10 mouse cellular contexts compared by ENCODE assay signal in the genomic region with DNA sequence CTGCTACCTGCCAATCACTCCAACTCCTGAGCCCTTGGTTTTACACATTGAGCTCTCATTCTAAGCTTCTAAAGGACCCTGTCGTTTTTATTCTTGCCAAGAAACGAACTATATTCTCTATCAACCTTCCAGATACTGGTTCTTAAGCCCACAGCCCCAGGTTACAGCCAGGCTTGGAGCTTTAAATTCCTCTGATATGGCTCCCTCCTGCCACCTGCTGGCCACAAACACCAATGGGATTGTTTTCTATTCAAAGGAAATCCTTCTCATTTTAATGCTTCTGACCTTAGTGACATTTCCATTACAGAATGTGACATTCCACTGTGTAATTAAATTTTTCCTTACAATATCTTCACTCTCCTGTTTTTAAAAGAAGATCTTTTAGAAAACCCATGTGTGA. TPM values are rescaled to one million over a fixed set of nuclear protein-coding genes. Genes with fewer than 3 reads are reported as not detected.
A peak's percentile ranks its signal among the peaks of the same experiment; 100 is the strongest.
DNase-seq lines count a peak whose midpoint lies in the region; ATAC-seq and TF ChIP-seq lines count a peak whose summit lies in the region.
"Had no signal": no experiment of that assay in that cellular context is flagged by ENCODE, and none has a peak within 500 bp of the region (broad histone marks: within the 10 kb centered on the region; RNA-seq: fewer than 3 reads in every experiment).

No protein-coding gene starts in this region.

- H3K9me3 ChIP-seq in kidney, embryonic 14.5 days (ENCODE audit: control insufficient read depth, low read length), result no peaks in the 10 kb centered on the region
- no peaks in the 10 kb centered on the region for H3K9me3 ChIP-seq in ES-Bruce4 (replicated peaks; ENCODE audit: control insufficient read depth, insufficient read depth, low read length, poor library complexity, severe bottlenecking)
- H3K9me3 ChIP-seq: embryonic facial prominence, embryonic 15.5 days; liver, embryonic 13.5 days had no signal

- H3K36me3 ChIP-seq in kidney, adult 2 months (ENCODE audit: control insufficient read depth, insufficient read depth, low read length), result no peaks in the 10 kb centered on the region
- no peaks in the 10 kb centered on the region for H3K36me3 ChIP-seq in kidney, embryonic 14.5 days (ENCODE audit: control insufficient read depth, insufficient read depth, low read length)
- H3K36me3 ChIP-seq in ES-Bruce4 (ENCODE audit: control insufficient read depth, insufficient read depth, low read length, poor library complexity, severe bottlenecking), result no peaks in the 10 kb centered on the region
- H3K36me3 ChIP-seq: embryonic facial prominence, embryonic 15.5 days; liver, embryonic 13.5 days had no signal

- H3K9ac ChIP-seq in kidney, embryonic 14.5 days (ENCODE audit: low read depth, low read length), result no peak overlapping the region
- no peak overlapping the region for H3K9ac ChIP-seq in ES-Bruce4 (ENCODE audit: low read depth, poor library complexity, severe bottlenecking)
- H3K9ac ChIP-seq: embryonic facial prominence, embryonic 15.5 days; liver, embryonic 13.5 days had no signal

- H3K4me3 ChIP-seq in kidney, adult 2 months (ENCODE audit: insufficient read depth, low read depth, low read length), result no peak overlapping the region
- no peak overlapping the region for H3K4me3 ChIP-seq in kidney, embryonic 14.5 days (ENCODE audit: low read length)
- no peak overlapping the region for H3K4me3 ChIP-seq in ES-Bruce4 (ENCODE audit: low read depth, low read length)
- H3K4me3 ChIP-seq: embryonic facial prominence, embryonic 15.5 days; liver, embryonic 13.5 days had no signal

- no peak overlapping the region for H3K4me2 ChIP-seq in kidney, embryonic 14.5 days (replicated peaks; ENCODE audit: low read depth, low read length)
- H3K4me2 ChIP-seq: embryonic facial prominence, embryonic 15.5 days; liver, embryonic 13.5 days had no signal

- TF ChIP-seq POLR2A in kidney, adult 2 months (IDR thresholded peaks at IDR 0.05; ENCODE audit: low read depth, low read length), result no peak
- no peak for TF ChIP-seq POLR2A in ES-Bruce4 (IDR thresholded peaks at IDR 0.05; ENCODE audit: insufficient read depth, low read length)

- no peak for TF ChIP-seq EP300 in ES-Bruce4 (IDR thresholded peaks at IDR 0.05; ENCODE audit: insufficient read depth, low read depth, low read length)

- peak; percentile 50 for TF ChIP-seq CTCF in kidney, adult 2 months (conservative IDR thresholded peaks at IDR 0.05; ENCODE audit: insufficient read depth, insufficient read length, low read depth, low read length)
- TF ChIP-seq CTCF in ES-Bruce4 (IDR thresholded peaks at IDR 0.05; ENCODE audit: low read depth, low read length), result peak; percentile 24

- H3K27ac ChIP-seq in kidney, adult 2 months (ENCODE audit: insufficient read depth, low read depth, low read length), result no peak overlapping the region
- no peak overlapping the region for H3K27ac ChIP-seq in kidney, embryonic 14.5 days (ENCODE audit: low read depth, low read length)
- H3K27ac ChIP-seq in ES-Bruce4 (ENCODE audit: insufficient read depth, low read length), result no peak overlapping the region
- H3K27ac ChIP-seq: embryonic facial prominence, embryonic 15.5 days; liver, embryonic 13.5 days had no signal

- no peaks in the 10 kb centered on the region for H3K27me3 ChIP-seq in kidney, adult 2 months (replicated peaks; ENCODE audit: control insufficient read depth, insufficient read depth, low read length)
- no peaks in the 10 kb centered on the region for H3K27me3 ChIP-seq in kidney, embryonic 14.5 days (ENCODE audit: control insufficient read depth, insufficient read depth, low read length)
- H3K27me3 ChIP-seq in ES-Bruce4 (ENCODE audit: control insufficient read depth, insufficient read depth, low read length, poor library complexity, severe bottlenecking), result no peaks in the 10 kb centered on the region
- H3K27me3 ChIP-seq: embryonic facial prominence, embryonic 15.5 days; liver, embryonic 13.5 days had no signal

- peak; percentile 44 for DNase-seq in kidney, adult 2 months
- DNase-seq in adrenal gland, postnatal 14 days, result peak; percentile 55
- peak; percentile 14 for DNase-seq in forelimb bud, embryonic 11.5 days (ENCODE audit: low read depth, low spot score)
- DNase-seq in layer of hippocampus, postnatal 25 days (ENCODE audit: extremely low spot score in 1 of 2, low spot score in 1 of 2), result peak; percentile 30 to 68
- no peak for DNase-seq in ovary, adult 18-20 months (ENCODE audit: low spot score)
- DNase-seq: liver, embryonic 13.5 days had no signal

- H3K4me1 ChIP-seq in kidney, adult 2 months (ENCODE audit: control insufficient read depth, insufficient read depth, low read length), result no peaks in the 10 kb centered on the region
- H3K4me1 ChIP-seq in kidney, embryonic 14.5 days (ENCODE audit: control insufficient read depth, insufficient read depth, low read length), result no peaks in the 10 kb centered on the region
- no peaks in the 10 kb centered on the region for H3K4me1 ChIP-seq in ES-Bruce4 (ENCODE audit: control insufficient read depth, insufficient read depth, low read length)
- H3K4me1 ChIP-seq: embryonic facial prominence, embryonic 15.5 days; liver, embryonic 13.5 days had no signal

- WGBS in kidney, adult 2 months, result 8% methylated on average over 2 of the region's 2 CpGs
- 25% methylated on average over 2 of the region's 2 CpGs for WGBS in kidney, embryonic 14.5 days

- ATAC-seq in kidney, embryonic 14.5 days (ENCODE audit: low FRiP score, low TSS enrichment), result no peak
- ATAC-seq in neutrophil, adult 5-6 weeks (ENCODE audit: extremely low read depth, insufficient number of reproducible peaks, low FRiP score, poor library complexity, severe bottlenecking), result 0 out of 2 replicates have a peak, but pooled peaks have one; percentile 48

RNA-seq across cellular contexts. Expression of a gene that starts 28.6 kb away (rescaled TPM):
- 5.7 and 7.1 TPM in 2 replicates for polyA plus RNA-seq in kidney, adult 2 months (2012; rRNA removed)
- polyA plus RNA-seq in kidney, embryonic 14.5 days (2014; fragmentation: Nextera tagmentation; extraction: Ambion mirVana), result 12.4 and 22.3 TPM in 2 replicates
- 36.2 and 43.9 TPM in 2 replicates for polyA plus RNA-seq in ES-Bruce4 (2011; ENCODE audit: insufficient read depth, insufficient read length, low read depth, missing spikeins)
- 16.1 and 16.7 TPM in 2 replicates for total RNA-seq in adrenal gland, postnatal 14 days (2021)
- 10 to 100 TPM; 16.3 to 17.3 TPM for total RNA-seq in layer of hippocampus, postnatal 25 days (2021)
- 47.9 and 50.6 TPM in 2 replicates for total RNA-seq in neutrophil, adult 5-6 weeks (2017)

RNA-seq across cellular contexts. Expression of a gene that starts 44.1 kb away (rescaled TPM):
- polyA plus RNA-seq in kidney, adult 2 months (2012; rRNA removed), result 1.2 and 1.9 TPM in 2 replicates
- 0.63 and 0.84 TPM in 2 replicates for polyA plus RNA-seq in kidney, embryonic 14.5 days (2014; fragmentation: Nextera tagmentation; extraction: Ambion mirVana)
- 1.6 and 1.9 TPM in 2 replicates for polyA plus RNA-seq in ES-Bruce4 (2011; ENCODE audit: insufficient read depth, insufficient read length, low read depth, missing spikeins)
- 9.9 and 10.0 TPM in 2 replicates for total RNA-seq in adrenal gland, postnatal 14 days (2021)
- 10 to 100 TPM; 63.4 to 64.5 TPM for total RNA-seq in layer of hippocampus, postnatal 25 days (2021)
- total RNA-seq in neutrophil, adult 5-6 weeks (2017), result 101 and 109 TPM in 2 replicates
